Mouse (Mus musculus) embryo, embryonic 10 days (tissue): ENCODE measurements around the gene Sgk1.
"Not testable (repeated sequence)": the region's sequence is repeated elsewhere in the genome, so short reads cannot be mapped to it uniquely, and the experiment has no call there.

Source experiments
- DNase-seq: peaks from one replicate; pipeline ENCODE4 v3.0.0-alpha.2; 2015; ENCODE audit warnings: low spot score

Gene Sgk1

DNA sequence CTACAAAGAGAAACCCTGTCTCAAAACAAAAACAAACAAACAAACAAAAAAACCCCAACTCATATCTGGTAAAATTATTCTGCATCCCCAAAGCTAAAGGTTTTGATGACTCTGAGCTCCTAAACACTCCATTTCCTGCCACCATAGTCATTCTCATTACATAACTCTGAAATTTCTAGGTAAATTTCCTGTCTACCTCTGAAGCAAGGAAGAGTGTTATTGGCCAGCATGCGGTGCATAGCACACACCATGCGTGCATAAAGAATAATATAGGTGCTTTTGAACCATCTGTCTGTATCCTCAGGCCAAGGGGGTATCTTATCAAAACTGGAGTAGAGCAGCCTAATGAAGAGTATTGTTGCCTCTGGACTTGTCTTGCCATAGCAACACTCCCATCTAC is 13.8 kb upstream of the Sgk1 start:
- DNase-seq: no peak

DNA sequence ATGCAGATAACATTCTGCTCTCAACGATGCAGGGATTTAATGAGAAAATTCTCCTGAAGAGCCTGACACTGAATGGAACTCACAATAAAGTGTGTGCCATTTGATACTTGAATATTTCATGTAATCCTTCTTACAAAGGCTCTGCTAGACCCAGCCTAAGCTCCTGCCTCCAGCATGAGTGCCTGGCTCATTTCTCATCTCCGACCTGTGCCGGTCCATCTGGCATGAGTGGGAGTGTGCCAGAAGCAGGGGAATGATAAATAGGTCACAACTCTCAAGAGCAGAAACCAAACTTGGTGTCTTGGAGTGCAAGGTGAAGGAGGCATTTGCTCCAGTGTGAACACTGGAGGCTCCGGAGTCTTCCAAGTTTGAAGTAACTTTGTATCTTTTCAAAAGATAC is 13.4 kb upstream of the Sgk1 start:
- no peak for DNase-seq

DNA sequence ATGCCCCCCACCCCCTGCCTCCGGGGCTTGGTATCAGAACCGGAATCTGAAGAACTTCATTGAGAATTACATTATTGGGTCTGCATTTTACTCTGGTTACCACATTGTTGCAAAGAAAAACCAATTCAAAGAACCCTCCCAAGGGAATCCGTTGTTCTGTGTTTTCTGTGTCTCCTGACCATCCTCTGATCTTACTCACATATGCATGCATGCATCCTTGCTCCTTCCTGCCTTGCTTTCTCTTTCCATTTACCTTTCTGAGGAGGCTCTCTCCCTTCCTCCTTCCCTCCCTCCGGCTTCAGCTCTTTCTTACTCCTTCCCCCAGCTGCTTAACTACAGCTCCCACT is 174 bp upstream of the Sgk1 start:
- DNase-seq: no peak

DNA sequence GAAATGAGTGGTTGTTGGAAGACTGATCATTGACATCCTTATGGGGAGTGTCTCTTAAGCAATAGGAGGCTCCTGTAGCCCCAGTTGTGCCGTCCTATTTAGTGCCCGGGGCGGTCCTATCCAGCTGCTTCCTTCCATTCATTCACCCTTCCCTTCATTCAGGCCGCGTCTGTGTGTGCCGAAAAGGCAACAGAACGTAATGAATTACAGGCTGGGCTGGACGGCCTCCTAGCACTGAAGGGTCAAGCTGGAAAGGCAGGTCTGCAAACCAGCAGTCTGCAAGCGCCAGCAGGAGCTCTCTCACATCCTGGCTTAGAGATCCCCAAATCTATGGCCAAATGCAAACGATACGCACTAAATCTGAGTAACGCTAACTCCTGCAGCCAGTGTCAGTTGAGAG is 1.6 kb downstream of the Sgk1 start:
- peak; percentile 88 for DNase-seq

DNA sequence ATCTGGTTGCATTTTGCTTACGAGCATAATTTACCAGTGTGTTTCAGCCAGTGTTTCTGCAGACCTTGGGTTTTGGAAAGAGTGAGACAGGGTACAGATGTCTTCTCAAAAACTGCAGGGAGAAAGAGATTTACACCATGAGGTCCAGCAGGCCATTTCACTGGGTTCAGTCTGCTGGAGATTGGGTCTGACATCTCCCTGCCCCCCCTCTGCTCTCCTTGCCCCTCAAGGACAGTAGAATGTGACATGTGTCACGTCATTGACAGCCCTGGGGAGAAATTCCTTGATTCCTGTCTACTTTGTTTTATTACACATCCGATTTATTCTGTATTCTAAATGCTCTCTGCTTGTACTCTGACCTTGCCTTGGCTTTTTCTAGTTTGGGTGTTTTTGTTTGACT is 2.5 kb downstream of the Sgk1 start:
- no peak for DNase-seq

DNA sequence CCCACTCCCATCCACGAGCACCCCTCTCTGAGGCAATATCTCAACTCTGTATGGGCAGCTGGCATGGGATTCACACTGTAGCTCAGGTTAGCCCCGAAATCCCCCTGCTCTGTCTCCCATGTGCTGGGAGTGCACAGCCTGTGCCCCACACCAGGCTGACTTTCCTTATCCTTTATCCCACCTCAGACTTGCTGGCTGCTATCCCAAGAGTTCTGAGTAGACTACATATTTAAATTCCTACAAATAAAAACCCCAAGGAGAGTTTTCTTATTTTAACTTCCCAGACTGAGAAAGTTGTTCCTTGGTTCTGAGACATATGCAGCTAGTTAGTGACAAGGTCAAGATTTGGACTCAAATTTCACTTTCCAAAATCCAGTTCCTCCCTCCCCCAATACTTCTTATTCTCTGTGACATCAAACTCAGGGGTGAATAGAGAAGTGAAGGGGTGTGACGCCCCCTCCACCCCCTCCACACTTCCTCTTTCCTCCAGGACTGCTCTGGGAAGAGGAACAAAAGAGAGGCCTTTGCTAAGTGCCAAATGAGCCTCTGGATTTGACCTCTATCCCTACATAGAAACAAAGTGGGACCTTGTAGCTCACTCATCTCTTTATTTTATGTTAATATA is 7.3 kb downstream of the Sgk1 start:
- DNase-seq: no peak

DNA sequence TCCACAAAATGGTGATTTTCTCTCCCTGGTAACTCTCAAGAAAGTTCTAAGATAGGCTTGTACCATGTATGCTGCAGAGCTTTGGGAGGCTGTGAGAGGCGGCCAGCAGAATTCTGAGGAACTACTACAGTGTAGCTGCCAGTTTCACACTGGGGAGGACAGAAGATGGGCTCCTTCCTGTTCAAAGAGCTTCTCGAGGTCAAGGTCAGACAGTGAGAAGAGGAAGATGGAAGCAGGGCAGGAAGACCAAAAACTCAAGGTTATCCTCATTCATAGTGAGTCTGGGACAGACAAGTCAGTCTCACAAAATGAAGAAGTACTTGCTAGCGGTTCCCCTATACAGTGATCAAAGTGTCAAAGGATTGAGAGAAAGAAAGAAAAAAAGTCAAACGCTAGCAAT is 8.3 kb downstream of the Sgk1 start:
- no peak for DNase-seq

DNA sequence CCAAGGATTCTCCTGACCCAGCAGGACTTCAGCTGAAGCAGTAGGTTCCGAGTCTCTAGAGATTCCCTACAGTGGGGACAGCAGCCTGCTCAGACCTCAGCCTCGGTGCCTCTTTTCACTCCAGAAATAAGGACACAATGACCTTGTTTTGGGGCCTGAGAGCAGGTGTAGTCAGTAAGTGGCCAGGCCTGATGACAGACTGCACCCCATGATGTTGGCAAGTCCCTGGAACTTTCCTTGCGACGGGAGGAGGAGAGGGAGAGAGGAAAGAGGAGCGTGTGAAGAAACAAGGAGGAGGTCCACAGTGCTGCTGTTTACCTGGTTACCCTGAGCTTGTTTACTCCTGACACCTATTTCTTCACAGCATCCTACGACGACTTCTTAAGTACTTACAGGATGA is 9.5 kb downstream of the Sgk1 start:
- DNase-seq: no peak

DNA sequence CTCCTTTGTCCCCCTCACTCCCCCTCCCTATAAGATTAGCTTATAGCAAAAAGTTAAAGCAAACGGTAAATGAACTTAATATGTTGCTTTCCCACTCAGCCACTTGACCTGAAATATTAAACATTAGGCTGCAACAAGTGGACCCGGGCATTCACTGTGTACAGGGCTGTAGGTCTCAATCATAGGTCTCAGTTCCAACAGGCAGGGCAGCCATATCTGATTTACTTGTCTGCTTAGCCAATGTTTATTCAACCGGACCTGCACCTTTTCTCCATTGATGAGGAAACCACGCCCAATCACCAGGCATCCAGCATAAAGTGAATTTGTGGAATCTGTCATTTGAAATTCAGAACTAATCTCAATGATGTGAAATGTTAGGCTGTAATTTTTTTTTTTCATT is 10.1 kb downstream of the Sgk1 start:
- DNase-seq: no peak

DNA sequence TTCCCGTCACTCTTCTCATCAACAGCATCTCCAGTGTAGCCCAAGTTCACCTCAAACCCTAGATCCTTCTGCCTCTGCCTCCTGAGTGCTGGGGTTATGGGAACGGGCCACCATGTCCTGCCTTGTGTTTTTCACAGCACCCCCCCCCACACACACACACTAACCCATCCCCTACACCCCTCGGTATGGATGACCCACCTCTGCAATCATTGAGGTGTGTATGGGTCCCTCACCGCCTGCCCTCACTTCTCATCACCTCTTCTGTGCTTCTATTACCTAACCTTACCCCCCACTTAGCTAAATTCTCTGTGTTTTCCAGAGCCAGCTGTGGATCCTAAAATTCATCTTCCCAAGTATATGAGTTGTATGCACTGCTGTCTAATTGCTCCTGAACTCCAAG is 16.4 kb downstream of the Sgk1 start:
- no peak for DNase-seq

DNA sequence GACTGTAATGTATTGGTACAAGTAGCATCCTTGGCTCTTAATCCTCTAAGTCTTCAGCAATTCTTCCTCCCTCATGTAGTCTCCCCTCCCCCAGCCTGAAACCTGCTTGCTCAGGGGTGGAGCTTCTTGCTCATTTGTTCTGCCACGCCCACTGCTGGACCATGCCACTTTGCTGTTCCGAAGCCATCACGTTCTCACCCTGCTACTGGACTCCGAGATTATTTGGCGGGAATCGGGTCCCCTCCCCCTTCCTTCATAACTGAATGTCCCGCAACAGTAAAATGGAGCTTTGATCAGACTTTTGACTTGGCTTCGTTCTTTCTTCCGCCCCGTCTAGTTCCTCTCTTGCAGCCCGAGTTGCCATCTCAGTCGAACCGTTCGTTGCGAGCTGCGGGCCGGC is 16.9 kb downstream of the Sgk1 start:
- not testable (repeated sequence) for DNase-seq

DNA sequence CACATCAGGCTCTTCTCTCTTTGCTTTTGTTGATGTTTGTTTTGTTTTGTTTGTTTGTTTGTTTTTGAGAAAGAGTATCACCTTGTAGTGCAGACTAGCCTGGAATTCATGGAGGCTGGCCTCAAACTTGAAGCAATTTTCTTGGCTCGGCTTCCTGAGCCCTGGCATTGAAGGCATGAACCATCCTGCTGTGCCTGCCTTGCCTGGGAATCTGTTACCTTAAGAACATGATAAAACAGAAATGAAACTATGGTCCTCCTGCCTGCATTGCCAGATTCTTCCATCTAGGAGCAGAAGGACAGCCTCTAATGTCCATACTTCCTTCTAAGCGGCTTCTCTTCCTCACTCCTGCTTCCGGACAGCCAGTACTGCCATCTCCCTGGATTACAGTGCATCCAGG is 17.4 kb downstream of the Sgk1 start:
- DNase-seq: no peak

DNA sequence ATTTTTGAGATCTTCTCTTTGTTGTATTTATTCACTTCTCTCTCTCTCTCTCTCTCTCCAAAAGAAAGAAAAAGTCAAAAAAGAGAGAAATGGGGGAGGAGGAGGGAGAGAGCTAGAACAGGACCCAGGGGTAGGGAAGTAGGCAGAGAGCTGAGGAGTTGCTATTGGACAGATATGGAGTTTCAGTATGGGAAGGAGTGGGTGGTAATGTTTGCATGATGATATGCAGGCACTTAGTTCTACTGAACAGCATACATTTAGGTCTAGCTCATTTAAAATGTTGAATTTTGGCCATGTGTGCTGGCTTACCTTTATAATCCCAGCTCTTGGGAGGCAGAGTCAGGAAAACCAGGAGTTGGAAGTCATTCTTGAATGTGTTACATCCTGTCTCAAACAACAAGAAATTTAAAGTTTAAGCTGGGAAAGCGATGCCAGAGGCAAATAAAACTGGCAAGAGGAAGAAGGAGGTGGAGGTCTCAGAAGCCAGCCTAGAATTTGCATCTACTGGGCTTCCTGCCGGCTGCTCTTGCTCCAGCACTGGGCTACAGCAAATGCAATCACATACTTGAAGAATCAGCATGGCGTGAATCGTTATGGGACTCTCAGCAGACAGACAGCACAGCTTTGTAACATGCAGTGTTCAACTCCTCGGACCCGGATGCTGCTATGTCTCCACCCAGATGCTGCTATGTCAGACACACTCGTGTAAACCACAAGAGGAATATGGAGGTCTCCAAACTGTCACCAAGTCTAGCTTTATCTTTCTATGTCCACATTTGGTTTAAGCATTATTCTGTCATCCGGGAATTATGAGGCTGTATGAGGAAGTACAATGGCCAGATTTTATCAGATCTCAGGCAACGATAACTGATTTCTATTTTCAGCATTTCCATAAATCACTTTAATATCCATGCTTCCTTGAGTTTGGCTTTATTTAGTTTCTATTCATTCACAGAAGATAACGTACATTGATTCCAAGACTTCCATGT is 20.5 kb downstream of the Sgk1 start:
- no peak for DNase-seq

DNA sequence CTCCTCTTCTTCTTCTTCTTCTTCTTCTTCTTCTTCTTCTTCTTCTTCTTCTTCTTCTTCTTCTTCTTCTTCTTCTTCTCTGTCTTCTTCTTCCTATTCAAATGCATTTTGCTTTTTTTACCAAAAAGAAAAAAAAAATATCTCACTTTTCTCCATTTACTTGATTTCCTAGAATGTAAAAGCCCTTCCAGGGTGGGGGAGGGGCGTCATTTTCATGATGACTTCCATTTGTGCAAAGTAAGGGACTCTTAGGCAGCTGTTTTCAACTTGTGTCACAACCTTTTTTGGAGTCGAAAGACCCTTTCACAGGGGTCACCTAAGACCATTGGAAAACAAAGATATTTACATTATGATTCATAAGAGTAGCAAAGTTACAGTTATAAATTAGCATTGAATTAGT is 22.2 kb downstream of the Sgk1 start:
- no peak for DNase-seq

DNA sequence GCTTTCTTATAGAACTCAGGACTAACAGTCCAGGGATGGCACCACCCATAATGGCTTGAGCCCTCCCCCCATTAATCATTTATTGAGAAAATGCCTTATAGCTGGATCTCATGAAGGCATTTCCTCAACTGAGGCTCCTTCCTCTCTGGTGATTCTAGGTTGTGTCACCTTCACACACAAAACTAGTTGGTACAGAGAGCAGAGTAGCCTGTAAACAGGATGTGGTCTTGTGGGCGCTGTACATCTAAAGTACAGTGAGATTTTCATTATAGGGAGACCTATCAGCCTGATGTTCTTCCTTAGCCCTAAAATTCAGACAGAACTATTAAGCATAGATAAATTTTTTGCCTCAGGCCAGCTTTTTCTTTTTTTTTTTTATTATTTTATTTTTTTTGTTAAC is 23.6 kb downstream of the Sgk1 start:
- DNase-seq: no peak

DNA sequence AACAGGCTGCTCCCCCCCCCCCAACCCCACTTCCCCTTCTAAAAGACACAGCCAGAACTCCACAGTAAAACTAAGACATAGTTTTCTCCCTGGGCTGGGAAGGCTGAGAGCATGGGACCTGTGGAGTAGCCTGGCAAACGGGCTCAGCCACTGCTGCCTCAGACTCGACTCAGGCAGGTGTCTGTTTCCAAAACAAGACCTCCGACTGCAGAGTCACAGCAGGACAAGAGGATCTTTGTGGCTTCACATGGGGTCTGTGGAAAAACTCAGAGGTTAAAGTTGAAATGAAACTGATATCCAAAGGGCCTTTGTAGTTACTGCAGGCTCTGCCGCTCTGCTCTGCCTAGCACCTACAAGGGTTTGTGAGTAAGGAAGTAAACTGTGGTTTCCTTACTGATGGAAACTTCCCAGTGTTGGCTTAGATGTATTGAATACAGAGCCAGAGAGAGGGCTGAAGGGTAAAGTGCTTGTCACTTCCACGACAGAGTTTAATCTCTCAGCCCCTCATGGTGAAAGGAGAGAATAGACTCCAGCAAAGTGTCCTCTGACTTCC is 25.0 kb downstream of the Sgk1 start:
- no peak for DNase-seq

DNA sequence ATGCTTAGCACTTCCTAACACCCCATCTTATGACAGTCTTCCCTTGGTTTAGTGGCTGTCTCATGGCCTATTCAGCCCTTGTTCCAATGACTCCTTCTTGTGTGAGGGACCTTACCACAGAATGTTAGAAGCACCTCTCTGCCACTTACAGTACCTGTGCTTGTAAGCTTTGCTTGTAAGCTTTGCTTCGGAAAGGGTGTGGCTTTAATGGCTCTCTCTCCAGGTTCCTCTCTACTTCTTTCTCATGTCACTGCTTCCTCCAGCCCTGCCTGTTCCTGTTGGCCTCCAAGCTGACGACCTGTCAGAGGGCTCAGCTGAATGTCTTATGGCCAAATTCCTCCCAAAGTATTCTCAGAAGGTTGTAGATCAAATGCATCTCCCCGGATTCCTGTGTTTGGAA is 25.8 kb downstream of the Sgk1 start:
- DNase-seq: no peak

DNA sequence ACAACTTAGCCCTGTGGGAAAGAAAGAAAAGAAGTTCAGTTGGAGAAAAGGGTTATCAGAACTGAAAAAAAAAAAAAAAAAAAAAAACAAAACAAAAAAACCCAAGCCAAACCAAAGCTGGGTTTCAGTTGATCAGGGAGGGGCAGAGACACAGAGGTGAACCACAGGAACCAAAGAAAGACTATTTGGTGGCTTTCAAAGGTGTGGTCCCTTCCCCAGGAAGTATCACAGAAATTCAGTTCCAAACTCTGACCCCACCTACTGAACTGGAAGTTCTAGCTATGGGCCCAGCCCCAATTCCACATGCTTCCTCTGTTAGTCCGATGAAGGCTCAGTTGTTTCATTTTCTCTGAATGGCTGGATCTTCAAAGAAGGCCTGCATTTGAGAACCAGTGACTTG is 26.7 kb downstream of the Sgk1 start:
- no peak for DNase-seq

DNA sequence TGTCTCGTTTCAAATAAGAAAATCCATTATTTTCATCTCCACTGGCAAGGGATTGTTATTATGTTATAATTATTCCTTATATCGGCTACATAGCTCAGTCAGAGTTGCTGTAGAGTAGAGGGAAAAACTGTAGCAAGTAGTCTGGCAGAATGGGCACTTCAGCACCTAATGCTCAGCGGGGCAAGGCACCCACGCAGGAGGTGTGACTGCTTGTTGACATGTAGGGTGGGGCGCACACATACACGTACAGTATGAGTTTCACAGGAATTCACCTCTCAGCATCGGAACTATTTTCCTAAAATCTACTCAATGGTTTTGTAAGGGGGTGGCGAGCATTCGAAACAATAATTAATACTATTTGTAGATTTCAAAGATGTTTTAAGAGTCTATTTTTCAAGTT is 28.4 kb downstream of the Sgk1 start:
- no peak for DNase-seq

DNA sequence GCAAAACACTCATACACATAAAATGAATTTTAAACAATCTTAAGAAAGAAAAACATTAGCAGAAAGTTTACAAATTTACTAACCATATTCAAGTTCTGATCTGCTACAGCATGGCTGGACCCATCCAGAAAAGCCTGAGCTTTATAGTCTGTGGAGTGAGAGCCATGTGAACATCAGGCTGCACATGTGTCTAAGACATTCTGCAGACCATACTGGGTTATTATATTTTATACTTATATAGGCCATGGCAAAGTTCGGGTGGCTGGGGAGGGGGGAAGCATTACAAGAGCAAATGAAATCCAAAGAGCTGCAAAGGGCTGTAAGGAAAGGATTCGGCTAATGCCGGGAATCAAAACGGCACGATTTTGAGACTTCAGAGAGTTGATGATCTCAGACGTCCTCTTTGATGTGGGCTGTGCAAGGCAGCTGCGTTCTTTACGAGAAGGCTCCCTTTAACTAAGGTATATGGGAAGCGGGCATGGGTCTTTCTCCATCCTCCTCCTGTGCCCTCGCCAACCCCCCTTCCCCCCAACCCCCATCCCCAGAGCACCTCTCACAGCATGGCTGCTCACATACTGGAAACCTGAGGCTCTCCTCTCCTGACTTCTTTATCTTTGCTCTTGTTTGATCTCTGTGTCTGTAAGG is 29.4 kb downstream of the Sgk1 start:
- DNase-seq: no peak

DNA sequence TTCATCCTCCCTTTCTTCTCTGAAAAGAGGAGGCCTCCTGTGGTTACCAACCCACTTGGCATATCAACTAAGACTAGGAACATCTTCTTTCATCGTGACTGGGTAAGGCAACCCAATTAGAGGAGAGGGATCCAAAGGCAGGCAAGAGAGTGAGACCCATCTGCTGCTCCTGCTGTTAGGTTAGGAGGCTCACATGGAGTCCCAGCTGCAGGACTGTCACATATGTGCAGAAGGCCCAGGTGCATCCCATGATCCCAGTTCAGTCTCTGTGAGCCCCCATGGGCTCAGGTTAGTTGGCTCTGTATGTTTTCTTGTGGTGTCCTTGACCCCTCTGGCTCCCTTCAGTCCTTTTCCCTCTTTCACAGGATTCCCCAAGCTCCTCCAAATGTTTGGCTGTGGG is 32.8 kb downstream of the Sgk1 start:
- DNase-seq: no peak

DNA sequence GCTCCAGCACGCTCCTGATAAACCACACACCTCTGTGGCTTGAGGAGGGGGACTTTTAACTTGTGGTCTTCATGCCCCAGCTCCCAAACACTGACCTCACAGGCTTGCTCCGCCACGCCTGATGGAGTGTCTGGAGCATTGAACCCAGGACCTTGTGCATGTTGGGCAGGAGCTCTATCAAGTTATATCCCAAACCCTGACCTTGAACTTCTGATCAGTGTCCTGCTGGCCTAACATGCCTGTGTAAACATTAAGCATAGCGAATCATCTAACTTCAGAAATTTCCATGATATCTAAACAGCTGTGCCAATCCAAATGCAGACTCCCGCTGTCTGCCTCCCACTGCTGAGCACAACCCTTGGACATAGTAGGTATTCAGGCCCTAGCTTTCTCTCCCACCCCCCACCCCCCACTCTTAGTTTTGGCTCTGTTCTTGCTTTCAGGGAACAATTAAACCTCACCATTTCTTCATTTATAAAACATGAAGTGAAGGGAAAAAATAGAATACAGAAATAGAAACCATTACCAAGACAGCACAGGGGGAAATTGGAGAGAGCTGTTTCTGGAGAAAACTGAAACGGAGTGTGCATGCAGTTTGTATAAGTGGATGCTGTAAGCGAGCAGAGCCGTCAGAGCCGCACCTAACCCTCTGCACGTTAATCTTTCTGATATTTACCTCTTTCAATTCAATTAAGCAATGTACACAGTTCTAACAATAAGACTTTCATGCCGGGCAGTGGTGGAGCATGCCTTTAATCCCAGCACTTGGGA is 34.5 kb downstream of the Sgk1 start:
- DNase-seq: no peak
